Mouse (Mus musculus): ENCODE results near the gene Zfp652.

- peak; percentile 58 for TF ChIP-seq CTCF (IDR thresholded peaks at IDR 0.05)
- no peak for TF ChIP-seq POLR2A (IDR thresholded peaks at IDR 0.05; ENCODE audit: insufficient read depth, low read depth, low read length)
- TF ChIP-seq EP300 (IDR thresholded peaks at IDR 0.05; ENCODE audit: insufficient read depth, low read depth, low read length): no peak
Measured at GRCm38 (mm10) chr11:95778831-95779251, 66.4 kb downstream of the Zfp652 start.

Measured in heart, adult 2 months (tissue).